Mouse (Mus musculus): Measurements from ENCODE around the gene Slc6a5.

GRCm38 (mm10) chr7:49915471-49915870, 5.5 kb downstream of the Slc6a5 start:
- no peak for TF ChIP-seq POLR2A (IDR thresholded peaks at IDR 0.05; ENCODE audit: control insufficient read depth, low read depth, low read length)
- no peak for TF ChIP-seq CTCF (IDR thresholded peaks at IDR 0.05; ENCODE audit: control insufficient read depth, insufficient read depth, insufficient replicate concordance, low read depth, low read length)
